Mouse (Mus musculus) central nervous system, embryonic 11.5 days (tissue): ENCODE measurements around the gene Scgb2b24. TPM values are rescaled to one million over a fixed set of nuclear protein-coding genes. Genes with fewer than 3 reads are reported as not detected.

Experiments
- polyA plus RNA-seq: library from polyadenylated mRNA; depleted of rRNA; stranded (reverse); fragments of >200 nt; gene quantifications from 2 replicates; pipeline ENCODE4 v1.2.3, GENCODE M21; 2012; rRNA removed

Gene Scgb2b24
- not detected in 2 replicates for polyA plus RNA-seq

GRCm38 (mm10) chr7:33739212-33739611 is at the start of gene Scgb2b24:
Gene Scgb2b24, minus strand, starts transcription at chr7:33739312.

GRCm38 (mm10) chr7:33743499-33743898 is 4.4 kb upstream of the Scgb2b24 start, which contains the start of gene Scgb1b24:
Gene Scgb1b24, plus strand, starts transcription at chr7:33743799.

Other genes with a start within 250 kb of the Scgb2b24 start
- gene Scgb2b21, start 218.9 kb downstream of the Scgb2b24 start, polyA plus RNA-seq = not detected in 2 replicates
- not detected in 2 replicates for gene Scgb1b24, start 4.5 kb upstream of the Scgb2b24 start, polyA plus RNA-seq
- gene Scgb2b26, start 205.7 kb upstream of the Scgb2b24 start, polyA plus RNA-seq = not detected in 2 replicates